Mouse (Mus musculus): ENCODE data around the gene 2410131K14Rik. TPM values are rescaled to one million over a fixed set of nuclear protein-coding genes. Genes with fewer than 3 reads are reported as not detected.

2410131K14Rik gene
- polyA plus RNA-seq, 1 experiment = 24.7 TPM

GRCm38 (mm10) chr5:118264279-118264678 lies 19.3 kb downstream of the 2410131K14Rik start:
- TF ChIP-seq CTCF (IDR thresholded peaks at IDR 0.05; ENCODE audit: borderline replicate concordance, insufficient read depth, low read depth, low read length) (no peak), POLR2A (IDR thresholded peaks at IDR 0.05; ENCODE audit: borderline replicate concordance, insufficient read depth, low read length) (no peak)
- Histone ChIP-seq H3K4me3 (replicated peaks; ENCODE audit: insufficient read depth, low read depth, low read length) (no peak overlapping the region), H3K27me3 (ENCODE audit: control insufficient read depth, insufficient read depth, low read length) (no peaks in the 10 kb centered on the region), H3K4me1 (ENCODE audit: control insufficient read depth, insufficient read depth, low read length) (peaks cover 11% of the 10 kb centered on the region), H3K27ac (ENCODE audit: insufficient read depth, low read length) (no peak overlapping the region)
- no peak for DNase-seq
- 59% methylated on average over 9 of the region's 9 CpGs for whole genome bisulfite sequencing

GRCm38 (mm10) chr5:118265366-118265765 lies 20.3 kb downstream of the 2410131K14Rik start:
- DNase-seq = no peak
- Histone ChIP-seq H3K27ac (ENCODE audit: insufficient read depth, low read length) (no peak overlapping the region), H3K4me3 (replicated peaks; ENCODE audit: insufficient read depth, low read depth, low read length) (no peak overlapping the region), H3K4me1 (ENCODE audit: control insufficient read depth, insufficient read depth, low read length) (peaks cover 10% of the 10 kb centered on the region), H3K27me3 (ENCODE audit: control insufficient read depth, insufficient read depth, low read length) (no peaks in the 10 kb centered on the region)
- 82% methylated on average over 5 of the region's 5 CpGs for WGBS
- TF ChIP-seq CTCF (IDR thresholded peaks at IDR 0.05; ENCODE audit: borderline replicate concordance, insufficient read depth, low read depth, low read length) = no peak
- TF ChIP-seq POLR2A (IDR thresholded peaks at IDR 0.05; ENCODE audit: borderline replicate concordance, insufficient read depth, low read length) = no peak

- TF ChIP-seq POLR2A (IDR thresholded peaks at IDR 0.05; ENCODE audit: borderline replicate concordance, insufficient read depth, low read length) (no peak), CTCF (IDR thresholded peaks at IDR 0.05; ENCODE audit: borderline replicate concordance, insufficient read depth, low read depth, low read length) (peak; percentile 21; the same call in 1 of the 2 replicates)
- Histone ChIP-seq H3K4me1 (ENCODE audit: control insufficient read depth, insufficient read depth, low read length) (peaks cover 4% of the 10 kb centered on the region; the same call in 1 of the 2 replicates), H3K4me3 (replicated peaks; ENCODE audit: insufficient read depth, low read depth, low read length) (no peak overlapping the region), H3K27ac (ENCODE audit: insufficient read depth, low read length) (no peak overlapping the region), H3K27me3 (ENCODE audit: control insufficient read depth, insufficient read depth, low read length) (no peaks in the 10 kb centered on the region)
- no peak for DNase-seq
- 55% methylated on average over 8 of the region's 8 CpGs for WGBS
Measured at GRCm38 (mm10) chr5:118266309-118266708, 21.3 kb downstream of the 2410131K14Rik start.

- Histone ChIP-seq H3K27ac (ENCODE audit: insufficient read depth, low read length) (no peak overlapping the region), H3K27me3 (ENCODE audit: control insufficient read depth, insufficient read depth, low read length) (no peaks in the 10 kb centered on the region), H3K4me1 (ENCODE audit: control insufficient read depth, insufficient read depth, low read length) (peaks cover 4% of the 10 kb centered on the region; the same call in 1 of the 2 replicates), H3K4me3 (replicated peaks; ENCODE audit: insufficient read depth, low read depth, low read length) (peak overlapping the region; percentile 31)
- TF ChIP-seq POLR2A (IDR thresholded peaks at IDR 0.05; ENCODE audit: borderline replicate concordance, insufficient read depth, low read length) = no peak
- peak; percentile 91 for TF ChIP-seq CTCF (IDR thresholded peaks at IDR 0.05; ENCODE audit: borderline replicate concordance, insufficient read depth, low read depth, low read length)
- DNase-seq = peak; percentile 87 to 94
- WGBS = 1% methylated on average over 13 of the region's 13 CpGs
Measured at GRCm38 (mm10) chr5:118268987-118269386, 24.0 kb downstream of the 2410131K14Rik start.

- H3K27me3 ChIP-seq (ENCODE audit: control insufficient read depth, insufficient read depth, low read length) = peaks cover 1% of the 10 kb centered on the region; the same call in 1 of the 2 replicates
- DNase-seq = no peak
- H3K4me3 ChIP-seq (replicated peaks; ENCODE audit: insufficient read depth, low read depth, low read length) = no peak overlapping the region
- TF ChIP-seq POLR2A (IDR thresholded peaks at IDR 0.05; ENCODE audit: borderline replicate concordance, insufficient read depth, low read length) = no peak
- 89% methylated on average over 10 of the region's 10 CpGs for WGBS
- H3K4me1 ChIP-seq (ENCODE audit: control insufficient read depth, insufficient read depth, low read length) = peaks cover 4% of the 10 kb centered on the region; the same call in 1 of the 2 replicates
- H3K27ac ChIP-seq (ENCODE audit: insufficient read depth, low read length) = no peak overlapping the region
Measured at GRCm38 (mm10) chr5:118271449-118272110, 26.6 kb downstream of the 2410131K14Rik start.

GRCm38 (mm10) chr5:118273446-118273845 lies 28.4 kb downstream of the 2410131K14Rik start:
- no peak for TF ChIP-seq CTCF (IDR thresholded peaks at IDR 0.05; ENCODE audit: borderline replicate concordance, insufficient read depth, low read depth, low read length)
- TF ChIP-seq POLR2A (IDR thresholded peaks at IDR 0.05; ENCODE audit: borderline replicate concordance, insufficient read depth, low read length) = no peak
- WGBS = 76% methylated on average over 7 of the region's 7 CpGs
- no peak overlapping the region for H3K4me3 ChIP-seq (replicated peaks; ENCODE audit: insufficient read depth, low read depth, low read length)
- H3K4me1 ChIP-seq (ENCODE audit: control insufficient read depth, insufficient read depth, low read length) = peaks cover 4% of the 10 kb centered on the region; the same call in 1 of the 2 replicates
- DNase-seq = no peak
- peaks cover 1% of the 10 kb centered on the region; the same call in 1 of the 2 replicates for H3K27me3 ChIP-seq (ENCODE audit: control insufficient read depth, insufficient read depth, low read length)
- H3K27ac ChIP-seq (ENCODE audit: insufficient read depth, low read length) = no peak overlapping the region

- DNase-seq = no peak
- Histone ChIP-seq H3K4me3 (replicated peaks; ENCODE audit: insufficient read depth, low read depth, low read length) (no peak overlapping the region), H3K27ac (ENCODE audit: insufficient read depth, low read length) (no peak overlapping the region), H3K4me1 (ENCODE audit: control insufficient read depth, insufficient read depth, low read length) (peaks cover under 1% of the 10 kb centered on the region; the same call in 1 of the 2 replicates), H3K27me3 (ENCODE audit: control insufficient read depth, insufficient read depth, low read length) (peaks cover 1% of the 10 kb centered on the region; the same call in 1 of the 2 replicates)
- 45% methylated on average over 9 of the region's 9 CpGs for WGBS
- no peak for TF ChIP-seq POLR2A (IDR thresholded peaks at IDR 0.05; ENCODE audit: borderline replicate concordance, insufficient read depth, low read length)
Measured at GRCm38 (mm10) chr5:118274546-118274945, 29.5 kb downstream of the 2410131K14Rik start.

GRCm38 (mm10) chr5:118276281-118276680 lies 31.3 kb downstream of the 2410131K14Rik start:
- Histone ChIP-seq H3K27me3 (ENCODE audit: control insufficient read depth, insufficient read depth, low read length) (peaks cover 1% of the 10 kb centered on the region; the same call in 1 of the 2 replicates), H3K27ac (ENCODE audit: insufficient read depth, low read length) (no peak overlapping the region), H3K4me3 (replicated peaks; ENCODE audit: insufficient read depth, low read depth, low read length) (no peak overlapping the region), H3K4me1 (ENCODE audit: control insufficient read depth, insufficient read depth, low read length) (no peaks in the 10 kb centered on the region)
- no peak for DNase-seq
- WGBS = 47% methylated on average over 7 of the region's 7 CpGs
- no peak for TF ChIP-seq CTCF (IDR thresholded peaks at IDR 0.05; ENCODE audit: borderline replicate concordance, insufficient read depth, low read depth, low read length)

Data from cerebellum, adult 2 months (tissue).